Mouse (Mus musculus): Measurements from ENCODE around the gene Ap1s2. TPM values are rescaled to one million over a fixed set of nuclear protein-coding genes. Genes with fewer than 3 reads are reported as not detected.

The Ap1s2 gene
- total and polyA plus RNA-seq, 2 experiments from 2014 or later = 12.0 to 16.0 TPM

DNA sequence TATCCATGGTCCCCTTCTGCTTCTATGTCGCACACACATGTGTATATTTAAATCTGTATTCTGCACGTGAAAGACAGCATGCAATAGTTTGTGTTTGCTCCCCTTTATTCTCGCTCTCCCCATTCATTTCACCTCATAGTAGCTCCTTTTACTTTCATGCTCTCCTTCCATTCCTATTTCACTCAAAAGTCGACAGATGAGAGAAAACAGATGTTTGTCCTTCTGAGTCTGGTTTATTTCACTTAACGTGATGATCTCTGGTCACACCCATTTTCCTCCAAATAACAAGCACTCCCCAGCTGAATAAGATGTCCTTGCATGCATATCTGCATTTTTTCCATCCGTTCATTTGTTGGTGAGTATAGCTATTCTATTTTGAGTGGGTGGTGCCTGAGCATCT, 29.8 kb upstream of the Ap1s2 start:
- Histone ChIP-seq H3K36me3 (replicated peaks; ENCODE audit: control insufficient read depth, insufficient read depth, low read length) (no peaks in the 10 kb centered on the region), H3K4me1 (ENCODE audit: control insufficient read depth, insufficient read depth) (no peaks in the 10 kb centered on the region), H3K27me3 (ENCODE audit: control insufficient read depth, insufficient read depth, low read length) (no peaks in the 10 kb centered on the region), H3K9me3 (replicated peaks; ENCODE audit: control insufficient read depth, low read length) (no peaks in the 10 kb centered on the region), H3K27ac (ENCODE audit: low read depth) (no peak overlapping the region), H3K4me3 (ENCODE audit: low read depth, low read length) (no peak overlapping the region), H3K9ac (replicated peaks; ENCODE audit: low read depth, low read length) (no peak overlapping the region), H3K4me2 (ENCODE audit: low read depth, low read length) (no peak overlapping the region)
- no peak for ATAC-seq (ENCODE audit: insufficient read depth, low read depth)
- WGBS = 46% methylated on average over 6 of the region's 6 CpGs
- DNase-seq (ENCODE audit: low spot score) = no peak
- TF ChIP-seq CTCF (IDR thresholded peaks at IDR 0.05; ENCODE audit: low read depth) (no peak), EP300 (IDR thresholded peaks at IDR 0.05; ENCODE audit: low read depth) (no peak)

DNA sequence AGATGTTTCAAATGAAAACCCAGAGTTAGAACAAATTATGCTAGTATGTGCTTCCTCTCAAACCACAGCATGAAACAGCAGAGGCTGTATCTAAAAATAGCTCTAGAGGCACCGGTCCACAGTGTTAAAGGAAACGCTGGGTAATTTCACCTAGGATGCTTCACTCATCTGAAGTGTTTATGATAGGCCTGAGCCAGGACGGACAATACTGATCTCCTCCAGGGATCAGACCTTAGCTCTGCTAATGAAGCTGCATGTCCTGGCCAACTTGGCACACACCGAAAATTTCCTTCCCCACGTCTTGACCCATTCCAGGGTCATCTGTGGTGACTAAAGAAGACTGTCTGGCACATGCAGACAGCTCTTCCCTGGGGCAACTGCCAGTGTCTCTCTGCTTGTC, 29.4 kb upstream of the Ap1s2 start:
- no peak; the same call in 1 of the 2 replicates for ATAC-seq (ENCODE audit: insufficient read depth, low read depth)
- Histone ChIP-seq H3K27me3 (ENCODE audit: control insufficient read depth, insufficient read depth, low read length) (no peaks in the 10 kb centered on the region), H3K4me1 (ENCODE audit: control insufficient read depth, insufficient read depth) (no peaks in the 10 kb centered on the region), H3K9ac (replicated peaks; ENCODE audit: low read depth, low read length) (no peak overlapping the region), H3K27ac (ENCODE audit: low read depth) (peak overlapping the region; percentile 39; the same call in 1 of the 2 replicates), H3K4me3 (ENCODE audit: low read depth, low read length) (no peak overlapping the region), H3K36me3 (replicated peaks; ENCODE audit: control insufficient read depth, insufficient read depth, low read length) (no peaks in the 10 kb centered on the region), H3K9me3 (replicated peaks; ENCODE audit: control insufficient read depth, low read length) (no peaks in the 10 kb centered on the region), H3K4me2 (ENCODE audit: low read depth, low read length) (no peak overlapping the region)
- peak; percentile 14 for DNase-seq (ENCODE audit: low spot score)
- WGBS = 21% methylated on average over 5 of the region's 5 CpGs
- TF ChIP-seq EP300 (IDR thresholded peaks at IDR 0.05; ENCODE audit: low read depth) (no peak), CTCF (IDR thresholded peaks at IDR 0.05; ENCODE audit: low read depth) (no peak)

DNA sequence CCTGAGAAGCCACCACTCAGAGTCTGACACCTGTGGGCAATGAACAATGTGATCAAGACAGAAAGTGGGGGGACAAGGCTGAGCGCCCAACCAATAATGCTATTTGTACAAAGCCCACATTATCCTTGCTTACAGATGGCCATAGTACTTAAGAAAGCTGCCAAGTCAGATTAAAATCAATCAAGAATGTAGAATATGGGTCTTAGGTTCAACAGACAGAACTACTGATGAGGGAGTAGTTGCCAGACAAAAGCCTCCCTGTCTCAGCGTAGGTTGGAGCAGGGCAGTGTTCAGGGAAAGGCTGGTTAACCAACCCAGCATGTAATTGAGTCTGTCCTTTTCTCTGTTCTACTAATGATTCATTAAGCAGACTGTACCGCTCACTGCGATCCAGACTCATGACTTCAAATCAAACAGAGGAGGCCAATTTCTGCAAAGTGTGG, 23.3 kb upstream of the Ap1s2 start:
- Histone ChIP-seq H3K4me3 (ENCODE audit: low read depth, low read length) (no peak overlapping the region), H3K9ac (replicated peaks; ENCODE audit: low read depth, low read length) (no peak overlapping the region), H3K27me3 (ENCODE audit: control insufficient read depth, insufficient read depth, low read length) (no peaks in the 10 kb centered on the region), H3K36me3 (replicated peaks; ENCODE audit: control insufficient read depth, insufficient read depth, low read length) (no peaks in the 10 kb centered on the region), H3K27ac (ENCODE audit: low read depth) (no peak overlapping the region), H3K9me3 (replicated peaks; ENCODE audit: control insufficient read depth, low read length) (no peaks in the 10 kb centered on the region), H3K4me2 (ENCODE audit: low read depth, low read length) (no peak overlapping the region), H3K4me1 (ENCODE audit: control insufficient read depth, insufficient read depth) (no peaks in the 10 kb centered on the region)
- WGBS = 77% methylated on average over 4 of the region's 4 CpGs
- DNase-seq (ENCODE audit: low spot score) = no peak
- ATAC-seq (ENCODE audit: insufficient read depth, low read depth) = no peak
- TF ChIP-seq EP300 (IDR thresholded peaks at IDR 0.05; ENCODE audit: low read depth) (no peak), CTCF (IDR thresholded peaks at IDR 0.05; ENCODE audit: low read depth) (no peak)

DNA sequence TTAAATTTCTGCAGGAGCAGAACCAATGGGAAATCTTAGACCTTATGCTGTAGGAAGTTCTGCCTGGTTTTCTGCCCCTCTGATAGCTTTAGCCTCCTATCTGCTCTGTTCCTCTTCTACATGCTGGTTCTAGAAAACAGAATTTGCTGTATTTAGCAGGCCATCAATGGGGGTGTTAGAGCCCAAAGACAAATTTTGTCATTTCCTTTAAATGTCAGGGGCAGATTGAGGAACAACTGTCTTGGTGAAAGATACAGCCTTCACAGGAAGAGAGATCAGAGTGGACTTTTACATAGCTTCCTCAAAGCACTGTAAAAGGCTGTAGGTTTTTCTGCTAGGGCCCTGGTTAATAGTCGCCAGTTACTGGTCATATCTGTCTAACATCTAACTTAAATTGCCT, 11.5 kb upstream of the Ap1s2 start:
- no peak for ATAC-seq (ENCODE audit: insufficient read depth, low read depth)

DNA sequence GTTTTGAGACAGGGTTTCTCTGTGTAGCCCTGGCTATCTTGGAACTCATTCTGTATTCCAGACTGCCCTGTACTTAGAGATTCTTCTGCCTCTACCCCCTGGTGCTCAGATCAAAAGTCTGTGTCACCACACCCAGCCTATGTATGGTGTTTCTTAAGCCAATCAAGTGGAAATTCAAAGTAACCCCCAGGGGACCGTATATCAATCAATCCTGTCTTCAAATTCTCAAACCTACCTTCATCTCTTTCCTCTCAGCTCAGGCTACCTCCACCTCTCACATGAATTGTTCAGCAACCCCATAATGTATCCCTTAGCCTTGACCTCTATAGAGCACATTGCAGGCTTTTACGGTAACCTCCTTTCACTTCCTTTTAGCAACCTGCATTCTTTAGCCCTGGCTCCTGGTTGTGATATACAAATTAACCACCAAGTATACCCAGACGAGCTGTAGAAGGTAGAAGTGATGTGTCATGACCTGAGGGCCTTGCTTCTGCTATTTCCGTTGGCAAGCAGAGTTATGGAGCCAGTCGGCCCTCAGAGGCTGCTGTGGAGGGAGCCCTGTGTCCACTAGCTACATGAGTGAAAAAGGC, 9.3 kb upstream of the Ap1s2 start:
- WGBS = 45% methylated on average over 5 of the region's 5 CpGs
- no peak overlapping the region for H3K4me2 ChIP-seq (ENCODE audit: low read depth, low read length)
- H3K9ac ChIP-seq (replicated peaks; ENCODE audit: low read depth, low read length) = no peak overlapping the region
- H3K27me3 ChIP-seq (ENCODE audit: control insufficient read depth, insufficient read depth, low read length) = no peaks in the 10 kb centered on the region
- DNase-seq (ENCODE audit: low spot score) = no peak
- no peak overlapping the region for H3K27ac ChIP-seq (ENCODE audit: low read depth)
- TF ChIP-seq CTCF (IDR thresholded peaks at IDR 0.05; ENCODE audit: low read depth) (no peak), EP300 (IDR thresholded peaks at IDR 0.05; ENCODE audit: low read depth) (no peak)
- no peaks in the 10 kb centered on the region for H3K9me3 ChIP-seq (replicated peaks; ENCODE audit: control insufficient read depth, low read length)
- H3K4me3 ChIP-seq (ENCODE audit: low read depth, low read length) = no peak overlapping the region
- H3K4me1 ChIP-seq (ENCODE audit: control insufficient read depth, insufficient read depth) = no peaks in the 10 kb centered on the region
- no peaks in the 10 kb centered on the region for H3K36me3 ChIP-seq (replicated peaks; ENCODE audit: control insufficient read depth, insufficient read depth, low read length)
- no peak for ATAC-seq (ENCODE audit: insufficient read depth, low read depth)

More for the DNA sequence above, 11.5 kb upstream of the Ap1s2 start:
- WGBS = 60% methylated on average over 1 of the region's 1 CpGs
- H3K36me3 ChIP-seq (replicated peaks; ENCODE audit: control insufficient read depth, insufficient read depth, low read length) = no peaks in the 10 kb centered on the region
- no peak overlapping the region for H3K4me3 ChIP-seq (ENCODE audit: low read depth, low read length)
- no peaks in the 10 kb centered on the region for H3K9me3 ChIP-seq (replicated peaks; ENCODE audit: control insufficient read depth, low read length)
- no peak for DNase-seq (ENCODE audit: low spot score)
- TF ChIP-seq EP300 (IDR thresholded peaks at IDR 0.05; ENCODE audit: low read depth) = no peak
- TF ChIP-seq CTCF (IDR thresholded peaks at IDR 0.05; ENCODE audit: low read depth) = no peak
- no peak overlapping the region for H3K27ac ChIP-seq (ENCODE audit: low read depth)
- H3K4me2 ChIP-seq (ENCODE audit: low read depth, low read length) = no peak overlapping the region
- H3K27me3 ChIP-seq (ENCODE audit: control insufficient read depth, insufficient read depth, low read length) = no peaks in the 10 kb centered on the region
- no peaks in the 10 kb centered on the region for H3K4me1 ChIP-seq (ENCODE audit: control insufficient read depth, insufficient read depth)
- H3K9ac ChIP-seq (replicated peaks; ENCODE audit: low read depth, low read length) = no peak overlapping the region

DNA sequence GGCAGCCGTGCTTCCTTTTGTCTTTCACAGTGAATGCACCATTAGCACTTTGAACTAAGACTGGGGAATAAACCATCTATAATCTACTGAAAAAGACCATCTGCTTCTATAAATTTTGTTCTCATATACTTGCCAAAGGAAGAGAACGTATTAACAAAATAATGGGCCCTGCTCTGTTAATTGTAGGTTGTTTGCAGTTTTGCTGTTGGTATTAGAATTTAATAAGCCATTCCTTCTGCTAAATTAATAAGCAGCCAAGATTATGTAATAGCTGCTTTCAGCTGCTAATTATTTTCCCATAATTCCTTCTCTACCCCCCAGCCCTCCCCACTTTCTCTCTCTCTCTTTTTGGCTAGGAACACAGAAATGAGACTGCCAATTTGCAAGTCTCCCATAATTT, 2.0 kb upstream of the Ap1s2 start:
- no peak for DNase-seq (ENCODE audit: low spot score)
- no peak overlapping the region for H3K4me2 ChIP-seq (ENCODE audit: low read depth, low read length)

More for the DNA sequence above, 2.0 kb upstream of the Ap1s2 start:
- no peak overlapping the region for H3K9ac ChIP-seq (replicated peaks; ENCODE audit: low read depth, low read length)
- H3K4me1 ChIP-seq (ENCODE audit: control insufficient read depth, insufficient read depth) = no peaks in the 10 kb centered on the region
- H3K4me3 ChIP-seq (ENCODE audit: low read depth, low read length) = no peak overlapping the region
- H3K27ac ChIP-seq (ENCODE audit: low read depth) = no peak overlapping the region
- no peaks in the 10 kb centered on the region for H3K9me3 ChIP-seq (replicated peaks; ENCODE audit: control insufficient read depth, low read length)
- no peak for ATAC-seq (ENCODE audit: insufficient read depth, low read depth)
- TF ChIP-seq EP300 (IDR thresholded peaks at IDR 0.05; ENCODE audit: low read depth) = no peak
- no peaks in the 10 kb centered on the region for H3K36me3 ChIP-seq (replicated peaks; ENCODE audit: control insufficient read depth, insufficient read depth, low read length)
- WGBS = 76% methylated on average over 2 of the region's 2 CpGs
- no peaks in the 10 kb centered on the region for H3K27me3 ChIP-seq (ENCODE audit: control insufficient read depth, insufficient read depth, low read length)

Data from heart, postnatal 0 days (tissue).